Mouse (Mus musculus): ENCODE results near the gene Fam243.
A peak's percentile ranks its signal among the peaks of the same experiment; 100 is the strongest.

DNA sequence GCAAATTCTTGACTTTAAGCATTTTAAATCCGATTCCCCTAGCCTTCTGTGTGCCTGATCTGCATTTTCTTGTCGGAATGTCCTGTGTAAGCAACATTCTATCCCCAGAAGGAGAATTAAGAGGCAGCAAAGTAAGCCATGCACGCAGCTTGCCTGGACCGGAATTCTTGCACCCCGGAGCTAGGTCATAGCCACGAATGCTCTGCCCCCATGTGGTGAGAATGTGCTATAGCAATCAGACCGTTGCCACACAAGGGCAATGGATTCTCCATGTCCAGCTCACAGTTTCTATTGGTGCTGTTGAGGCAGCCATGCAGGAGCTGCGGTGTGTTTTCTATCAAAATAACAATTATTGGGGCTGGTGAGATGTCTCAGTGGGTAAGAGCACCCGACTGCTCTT, 15.0 kb upstream of the Fam243 start:
- TF ChIP-seq POLR2A (IDR thresholded peaks at IDR 0.05; ENCODE audit: control insufficient read depth in 1 of 2, insufficient read depth in 1 of 2, low read depth in 1 of 2, low read length in 2 of 2, poor library complexity in 1 of 2) = no peak
- no peak for TF ChIP-seq POLR2AphosphoS5 (IDR thresholded peaks at IDR 0.05; ENCODE audit: borderline replicate concordance, low read depth, low read length)
- TF ChIP-seq MAX (IDR thresholded peaks at IDR 0.05; ENCODE audit: low read length) = no peak
- TF ChIP-seq SMC3 (IDR thresholded peaks at IDR 0.05; ENCODE audit: low read depth, low read length) = peak; percentile 68
- TF ChIP-seq CHD1 (IDR thresholded peaks at IDR 0.05; ENCODE audit: low read depth, low read length) = no peak
- no peak for TF ChIP-seq ZNF384 (IDR thresholded peaks at IDR 0.05; ENCODE audit: low read depth, low read length)
- peak; percentile 21; the same call in 1 of the 2 replicates for TF ChIP-seq ZC3H11A (IDR thresholded peaks at IDR 0.05; ENCODE audit: low read depth, low read length)
- no peak for TF ChIP-seq POLR2AphosphoS2 (IDR thresholded peaks at IDR 0.05; ENCODE audit: low read length)

Measured in MEL (cell line).